Mouse (Mus musculus) embryonic stem cell, embryonic (primary cell): ENCODE results near the gene Pnmal2.

Source experiments
- CTCF ChIA-PET, 4 experiments: fragments of 300-600 bp in 2 of 4; fragments of 350-600 bp in 2 of 4; sonication (Branson Sonifier 250); formaldehyde crosslinking; loops; one replicate each; lab custom pipeline; 2022; ENCODE audit warnings: inconsistent platforms in 2 of 4; lab: Charles Lee
- POLR2A ChIA-PET, 4 experiments: fragments of 300-600 bp in 2 of 4; fragments of 350-600 bp in 2 of 4; sonication (Branson Sonifier 250); formaldehyde crosslinking; loops; one replicate each; lab custom pipeline; 2022; ENCODE audit warnings: antibody characterized with exemption in 4 of 4, inconsistent platforms in 1 of 4; lab: Charles Lee

Gene Pnmal2

DNA sequence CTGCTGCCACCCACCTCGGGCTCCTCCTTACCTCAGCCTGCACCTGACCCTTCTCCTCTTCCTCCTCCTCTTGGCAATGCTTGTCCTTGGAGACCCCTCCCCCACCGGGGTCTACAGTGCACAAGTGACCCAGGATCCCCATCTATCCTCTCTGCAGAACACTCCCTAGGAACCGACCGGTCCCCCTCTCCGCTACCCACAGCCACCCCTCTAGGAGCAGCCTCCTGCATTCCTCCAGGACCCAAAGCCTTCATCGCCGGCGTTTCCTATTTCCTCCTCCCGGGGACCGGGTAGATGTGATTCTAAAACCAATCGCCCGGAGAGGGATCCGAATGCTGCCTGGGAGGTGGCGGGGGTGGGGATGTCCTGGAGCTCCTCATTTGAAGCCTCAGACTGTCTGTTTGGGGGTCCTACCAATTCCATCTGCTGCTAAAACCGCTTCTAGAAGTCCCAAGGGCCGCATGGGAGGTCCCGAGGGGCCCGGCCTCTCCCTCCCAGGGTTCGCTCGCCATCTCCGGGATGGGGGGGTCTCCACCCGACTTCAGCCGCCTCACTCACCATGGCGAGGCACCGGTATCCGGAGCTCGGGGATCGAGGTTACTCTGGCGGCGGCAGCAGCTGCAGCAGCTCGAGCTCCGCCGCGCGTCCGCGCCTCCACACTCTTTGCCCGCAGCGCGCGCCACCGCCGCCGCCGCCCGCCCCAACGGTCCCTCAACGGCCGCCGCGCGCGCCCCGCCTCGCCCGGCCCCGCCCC is 21.0 kb upstream of the Pnmal2 start:
- POLR2A ChIA-PET = interaction anchor here (0.6 to 2.3 kb wide), 18 partner anchors 9 to 108 kb away, joined by 3 to 10 read pairs (median 3); partner anchors contain the start of genes Dact3 (in 2 of the 4), Gng8 (in 2 of the 4) and Strn4 (in 1 of the 4)
- CTCF ChIA-PET = interaction anchor here in 3 of 4 experiments (0.6 to 3.0 kb wide), 13 partner anchors 8 to 112 kb away, joined by 3 to 11 read pairs (median 4); partner anchors contain the start of genes Gng8 (in 2 of the 3) and Dact3 (in 1 of the 3)

DNA sequence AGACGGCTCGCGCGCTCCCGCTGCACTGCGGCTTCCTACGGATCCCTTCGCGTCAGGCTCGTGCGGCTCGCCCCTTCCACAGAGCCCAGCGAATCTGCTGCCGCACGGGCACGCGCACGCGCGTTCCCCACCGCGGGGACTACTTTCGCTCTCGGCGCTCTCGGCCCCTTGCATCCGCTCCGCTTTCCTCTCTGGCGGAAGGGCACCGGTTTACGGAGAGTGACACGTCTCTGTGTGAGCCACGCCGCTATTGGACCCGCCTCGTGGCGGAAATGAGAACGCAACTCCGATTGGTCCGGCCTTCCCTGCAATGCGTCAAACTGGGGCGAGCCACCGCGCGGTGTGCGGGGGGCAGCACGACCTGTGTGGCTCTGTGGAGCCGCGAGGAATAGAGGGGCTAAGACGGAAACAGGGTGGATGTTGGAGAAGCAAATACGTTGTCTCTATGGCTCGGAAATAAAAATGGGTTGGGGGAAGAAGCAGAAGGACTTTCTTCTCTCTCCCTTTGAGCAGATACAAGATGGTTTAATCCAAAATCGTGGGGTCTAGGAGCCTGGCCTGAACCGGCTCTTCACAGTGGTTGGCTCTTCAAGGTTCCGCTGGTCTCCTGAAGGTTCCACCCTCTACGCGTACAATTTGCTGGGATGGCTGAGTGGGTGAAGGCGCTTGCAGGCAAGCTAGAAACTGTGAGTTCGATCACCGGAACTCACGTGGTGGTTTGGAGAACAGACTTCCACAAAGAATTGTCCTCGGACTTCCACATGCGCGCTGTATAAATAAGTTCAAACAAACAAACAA is 20.2 kb upstream of the Pnmal2 start, which contains the start of gene Calm3:
Calm3 (minus strand) TSS at position 78 of the 798 bp plus-strand sequence.
- POLR2A ChIA-PET = interaction anchor here (0.6 to 2.3 kb wide), 18 partner anchors 9 to 108 kb away, joined by 3 to 10 read pairs (median 4); partner anchors contain the start of genes Dact3 (in 2 of the 4), Gng8 (in 1 of the 4) and Strn4 (in 1 of the 4)
- CTCF ChIA-PET = interaction anchor here in 3 of 4 experiments (0.9 to 3.0 kb wide), 8 partner anchors 9 to 49 kb away, joined by 3 to 11 read pairs (median 4); partner anchors contain the start of genes Gng8 (in 2 of the 3) and Dact3 (in 1 of the 3)

GRCm38 (mm10) chr7:16928341-16928740 is 16.1 kb upstream of the Pnmal2 start:
- CTCF ChIA-PET = interaction anchor here (0.6 to 2.3 kb wide), 9 partner anchors 9 to 120 kb away, joined by 3 to 13 read pairs (median 6); no protein-coding TSS in a partner anchor
- POLR2A ChIA-PET = interaction anchor here in 1 of 4 experiments (1.1 to 1.2 kb wide), 2 partner anchors 36 to 72 kb away, joined by 3 read pairs; partner anchors contain the start of gene Gng8

GRCm38 (mm10) chr7:16930850-16931249 is 13.6 kb upstream of the Pnmal2 start:
- POLR2A ChIA-PET = interaction anchor here in 3 of 4 experiments (0.7 to 2.5 kb wide), 4 partner anchors 14 to 72 kb away, joined by 3 to 10 read pairs (median 4); no protein-coding TSS in a partner anchor

DNA sequence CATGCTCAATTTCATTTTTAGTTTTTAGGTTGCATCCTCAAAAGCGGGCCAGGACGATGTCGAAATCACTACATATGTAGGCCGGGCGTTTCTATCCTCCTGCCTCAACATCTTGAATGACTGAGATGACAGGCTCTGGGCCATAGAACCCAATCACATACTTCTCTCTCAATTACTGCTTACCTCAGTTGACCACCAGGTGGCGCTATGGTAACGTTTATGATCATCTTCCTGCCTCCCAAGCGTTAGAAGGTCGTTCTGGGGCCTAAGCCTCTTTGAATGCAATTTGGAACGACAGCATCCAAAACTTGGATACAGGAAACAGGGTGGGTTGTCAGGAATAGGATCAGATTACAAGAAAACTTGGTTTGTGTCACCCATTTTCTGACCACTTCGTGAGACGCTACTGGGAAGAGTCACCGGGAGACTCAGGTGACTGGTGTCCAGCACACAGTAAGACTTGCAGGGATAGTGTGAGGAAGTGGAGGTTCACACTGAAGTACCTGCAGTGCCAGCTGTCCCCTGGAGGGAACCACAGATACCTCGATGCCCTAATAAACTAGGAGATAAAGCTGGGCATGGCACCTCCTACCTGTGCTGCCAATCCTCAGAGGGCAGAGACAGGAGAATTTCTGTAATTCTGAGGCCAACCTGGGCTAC is 12.4 kb upstream of the Pnmal2 start:
- CTCF ChIA-PET = interaction anchor here (0.5 to 4.1 kb wide), 48 partner anchors 9 to 884 kb away, joined by 3 to 164 read pairs (median 7); partner anchors contain the start of genes Pnmal2 (in 2 of the 4), Dact3 (in 1 of the 4), Hif3a (in 1 of the 4) and Pnmal1 (in 1 of the 4)

More at GRCm38 (mm10) chr7:16930850-16931249, 13.6 kb upstream of the Pnmal2 start:
- CTCF ChIA-PET = interaction anchor here in 3 of 4 experiments (0.7 to 4.1 kb wide), 15 partner anchors 9 to 294 kb away, joined by 3 to 164 read pairs (median 7); partner anchors contain the start of genes Dact3 (in 1 of the 3), Hif3a (in 1 of the 3) and Pnmal2 (in 1 of the 3)

DNA sequence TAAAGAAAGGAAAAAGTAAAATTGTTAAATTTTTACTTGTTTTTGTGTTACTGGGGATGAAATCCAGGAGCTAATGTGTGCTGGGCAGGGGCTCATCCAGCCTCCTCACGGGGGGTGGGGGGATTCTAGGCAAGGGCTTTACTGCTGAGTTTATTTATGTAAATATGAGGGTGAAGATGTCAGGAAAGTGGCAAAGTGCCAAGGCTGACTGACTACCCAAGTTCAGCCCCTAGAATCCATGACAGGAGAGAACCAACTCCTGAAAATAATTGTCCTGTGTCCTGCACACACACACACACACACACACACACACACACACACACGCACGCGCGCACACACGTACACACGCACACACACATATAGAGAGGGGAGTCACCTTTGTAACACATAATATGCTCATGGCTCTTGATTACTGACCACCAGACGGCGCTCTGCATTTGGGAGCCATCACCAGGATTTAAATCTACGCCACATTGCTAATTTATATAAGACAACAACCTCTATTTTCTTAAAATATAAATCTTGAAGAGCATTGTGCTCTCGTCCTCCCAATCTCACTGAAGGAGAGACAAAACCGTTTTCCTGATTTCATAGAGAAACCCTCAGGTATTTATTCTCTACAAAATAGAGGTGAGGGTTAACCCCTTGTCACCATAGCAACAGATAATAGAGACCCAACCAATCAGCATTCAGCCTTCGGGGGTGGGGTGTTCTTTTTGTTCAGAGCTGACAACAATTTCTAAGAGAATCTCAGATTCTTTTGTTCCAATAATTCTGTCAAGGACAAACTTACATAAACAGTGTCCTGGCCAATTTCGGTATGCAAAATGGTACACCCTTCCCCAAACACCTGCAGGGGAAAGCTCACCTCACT is 11.5 kb upstream of the Pnmal2 start:
- ChIA-PET POLR2A (interaction anchor here in 3 of 4 experiments (0.6 to 2.5 kb wide), 17 partner anchors 9 to 160 kb away, joined by 3 to 12 read pairs (median 4); partner anchors contain the start of genes Calm3 (in 1 of the 3) and Pnmal2 (in 1 of the 3)), CTCF (interaction anchor here (0.5 to 4.1 kb wide), 73 partner anchors 8 to 885 kb away, joined by 3 to 164 read pairs (median 5); partner anchors contain the start of genes Psg16 (in 3 of the 4), Pnmal2 (in 2 of the 4), Dact3 (in 1 of the 4) and Gng8 (in 1 of the 4))

More for the DNA sequence above, 12.4 kb upstream of the Pnmal2 start:
- POLR2A ChIA-PET = interaction anchor here in 3 of 4 experiments (0.6 to 2.5 kb wide), 11 partner anchors 10 to 159 kb away, joined by 3 to 12 read pairs (median 4); no protein-coding TSS in a partner anchor

DNA sequence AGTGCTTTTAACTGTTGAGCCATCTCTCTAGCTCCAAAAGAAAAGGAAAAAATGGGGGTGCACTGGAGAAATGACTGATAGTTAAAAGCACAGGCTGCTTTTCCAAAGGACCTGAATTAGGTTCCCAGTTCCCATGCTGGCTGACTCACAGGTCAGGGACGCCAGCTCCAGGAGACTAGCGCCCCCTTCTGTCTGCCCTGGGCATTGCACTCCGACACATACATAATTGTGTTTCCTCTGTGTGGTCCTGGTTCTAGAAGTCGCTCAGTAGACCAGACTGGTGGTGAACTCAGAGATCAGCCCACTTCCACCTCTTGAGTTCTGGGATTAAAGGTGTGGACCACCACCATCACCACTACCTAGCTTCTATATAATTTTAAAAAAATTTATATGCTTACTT is 7.2 kb upstream of the Pnmal2 start:
- CTCF ChIA-PET = interaction anchor here (0.5 to 5.1 kb wide), 40 partner anchors 8 to 308 kb away, joined by 3 to 29 read pairs (median 4); partner anchors contain the start of genes Hif3a (in 2 of the 4), Dact3 (in 1 of the 4) and Pnmal1 (in 1 of the 4)
- POLR2A ChIA-PET = interaction anchor here in 2 of 4 experiments (0.9 to 1.2 kb wide), 3 partner anchors 38 to 119 kb away, joined by 3 to 4 read pairs (median 3); no protein-coding TSS in a partner anchor

- POLR2A ChIA-PET = interaction anchor here in 1 of 4 experiments (0.6 to 1.0 kb wide), 2 partner anchors 13 to 32 kb away, joined by 3 read pairs; no protein-coding TSS in a partner anchor
- CTCF ChIA-PET = interaction anchor here in 3 of 4 experiments (1.3 to 5.1 kb wide), 6 partner anchors 11 to 309 kb away, joined by 3 to 29 read pairs (median 6); no protein-coding TSS in a partner anchor
These were observed 6.2 kb upstream of the Pnmal2 start for GRCm38 (mm10) chr7:16938117-16938791.

GRCm38 (mm10) chr7:16940292-16940691 is 4.2 kb upstream of the Pnmal2 start:
- CTCF ChIA-PET = interaction anchor here in 3 of 4 experiments (0.6 to 5.1 kb wide), 7 partner anchors 8 to 1934 kb away, joined by 3 to 29 read pairs (median 5); partner anchors contain the start of gene Gng8 (in 1 of the 3)
- POLR2A ChIA-PET = interaction anchor here in 2 of 4 experiments (0.8 to 1.0 kb wide), 2 partner anchors 22 to 1367 kb away, joined by 3 to 5 read pairs; no protein-coding TSS in a partner anchor

GRCm38 (mm10) chr7:16942861-16943260 is 1.6 kb upstream of the Pnmal2 start:
- CTCF ChIA-PET = interaction anchor here in 2 of 4 experiments (1.6 to 6.0 kb wide), 2 partner anchors 10 kb away, joined by 3 to 47 read pairs; no protein-coding TSS in a partner anchor
- POLR2A ChIA-PET = interaction anchor here in 1 of 4 experiments (1.9 kb wide), 1 partner anchor 10 kb away, joined by 4 read pairs; no protein-coding TSS in a partner anchor

GRCm38 (mm10) chr7:16944808-16945315 is 380 bp downstream of the Pnmal2 start:
- CTCF ChIA-PET = interaction anchor here (0.6 to 6.0 kb wide), 19 partner anchors 8 to 121 kb away, joined by 3 to 47 read pairs (median 4); partner anchors contain the start of gene Gm42372 (in 1 of the 4)
- POLR2A ChIA-PET = interaction anchor here (0.6 to 2.2 kb wide), 20 partner anchors 9 to 153 kb away, joined by 3 to 12 read pairs (median 4); partner anchors contain the start of gene Pnmal1 (in 1 of the 4)

DNA sequence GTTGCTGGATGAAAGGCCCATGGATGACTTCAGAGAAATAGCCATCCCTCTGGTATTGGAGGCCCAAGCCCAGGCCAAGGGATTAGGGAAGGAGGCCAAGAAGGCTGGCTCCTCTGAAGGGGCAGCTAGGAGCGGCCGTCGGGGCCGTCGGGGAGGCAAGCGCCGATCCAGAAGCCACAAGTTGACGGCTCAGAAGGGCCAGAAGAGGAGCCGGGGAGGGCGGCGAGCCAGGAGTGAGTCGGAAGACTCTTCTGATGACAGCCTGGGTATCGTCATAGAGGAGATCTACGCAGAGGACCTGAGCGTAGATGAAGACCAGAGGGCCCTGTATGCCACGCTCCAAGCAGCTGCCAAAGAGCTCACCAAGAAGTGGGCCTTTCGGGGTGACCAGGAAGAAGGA is 937 bp downstream of the Pnmal2 start:
- POLR2A ChIA-PET = interaction anchor here in 3 of 4 experiments (0.9 to 2.2 kb wide), 13 partner anchors 10 to 153 kb away, joined by 3 to 12 read pairs (median 4); partner anchors contain the start of gene Pnmal1 (in 1 of the 3)
- CTCF ChIA-PET = interaction anchor here in 3 of 4 experiments (0.6 to 6.0 kb wide), 13 partner anchors 8 to 111 kb away, joined by 3 to 47 read pairs (median 4); no protein-coding TSS in a partner anchor

DNA sequence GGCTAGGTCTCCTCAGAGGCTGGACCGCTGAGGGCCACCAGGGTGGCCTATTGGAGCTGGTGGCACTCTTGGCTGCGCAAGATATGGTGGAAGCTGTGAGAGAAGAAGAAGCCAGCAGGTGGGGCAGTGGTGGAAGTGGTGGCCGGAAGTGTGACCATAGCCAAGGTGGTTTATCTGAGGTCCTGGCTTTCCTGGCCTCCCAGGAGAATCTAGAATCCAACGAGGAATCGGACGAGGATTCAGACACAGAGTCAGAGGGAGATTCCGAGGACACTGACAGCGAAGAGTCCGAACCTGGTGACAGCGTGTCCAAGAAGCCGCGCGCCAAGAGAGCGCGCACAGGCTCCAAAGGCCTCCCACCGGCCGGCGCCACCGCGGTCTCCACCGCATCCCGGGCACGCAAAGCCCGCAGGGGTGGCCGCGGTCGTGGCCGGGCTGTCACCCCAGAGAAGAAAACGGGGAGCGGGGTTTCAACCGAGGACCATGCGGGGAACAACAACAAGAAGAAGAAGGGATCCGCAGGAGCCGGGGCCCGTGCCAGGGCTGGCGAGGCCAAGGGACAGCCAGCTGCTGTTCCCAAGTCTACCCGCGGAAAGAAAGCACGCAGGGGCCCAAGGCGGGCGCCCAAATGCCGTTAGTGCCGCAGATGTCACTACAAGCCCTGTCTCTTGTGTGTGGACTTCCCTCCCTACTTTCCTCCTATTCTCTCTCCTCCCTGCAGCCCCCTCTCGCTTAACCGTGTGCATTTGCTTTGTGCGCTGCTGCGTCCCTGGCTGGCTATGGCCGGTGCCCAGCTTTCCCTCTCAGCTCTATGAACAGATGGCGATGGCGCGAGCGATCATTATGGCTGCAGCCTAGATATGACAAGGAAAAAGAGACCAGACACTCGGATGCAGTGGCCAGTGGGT is 2.2 kb downstream of the Pnmal2 start:
- ChIA-PET CTCF (interaction anchor here in 3 of 4 experiments (0.9 to 6.0 kb wide), 15 partner anchors 10 to 127 kb away, joined by 3 to 47 read pairs (median 4); partner anchors contain the start of gene Psg16 (in 1 of the 3)), POLR2A (interaction anchor here in 2 of 4 experiments (0.6 to 1.5 kb wide), 4 partner anchors 14 to 105 kb away, joined by 3 to 6 read pairs (median 3); no protein-coding TSS in a partner anchor)
